Mouse (Mus musculus): ENCODE measurements around the gene Tmed2.

GRCm38 (mm10) chr5:124541602-124541973 lies 1.1 kb downstream of the Tmed2 start:
- TF ChIP-seq CTCF (IDR thresholded peaks at IDR 0.05) (no peak), EP300 (IDR thresholded peaks at IDR 0.05) (no peak)

All from lung, postnatal 0 days (tissue).